Mouse (Mus musculus): ENCODE measurements at regions not wholly inside any gene's neighbourhood (a gene's known extent, or its start where the extent isn't known, plus 50 kb on each side); places are given as distances from the start of the nearest gene placed in this dataset.

DNA sequence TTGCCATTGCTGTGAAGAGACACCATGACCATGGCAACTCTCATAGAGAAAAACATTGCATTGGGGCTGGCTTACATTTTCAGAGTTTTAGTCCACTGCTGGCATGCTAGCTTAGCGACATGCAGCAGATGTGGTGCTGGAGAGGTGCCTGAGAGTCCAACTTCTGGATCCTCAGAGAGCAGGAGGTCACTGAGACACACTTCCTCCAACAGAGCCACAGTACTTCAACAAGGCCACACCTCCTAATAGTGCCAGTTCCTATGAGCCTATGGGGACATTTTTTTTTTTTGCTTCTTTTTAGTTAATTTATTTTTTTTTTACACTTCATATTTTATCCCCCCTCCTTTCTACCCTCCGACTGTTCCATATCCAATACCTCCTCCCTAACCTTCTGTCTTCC lies 120.3 kb downstream of the Ube2e3 start:
- 91% methylated on average over 2 of the region's 2 CpGs for WGBS
- Histone ChIP-seq H3K36me3 (ENCODE audit: control insufficient read depth, insufficient read depth, low read length) (no peaks in the 10 kb centered on the region), H3K27ac (ENCODE audit: control insufficient read depth, insufficient read depth, low read length) (no peak overlapping the region), H3K27me3 (ENCODE audit: control insufficient read depth, insufficient read depth, low read length) (no peaks in the 10 kb centered on the region), H3K4me1 (replicated peaks; ENCODE audit: control insufficient read depth, insufficient read depth, low read length) (peaks cover 3% of the 10 kb centered on the region; the same call in 1 of the 2 replicates), H3K4me3 (ENCODE audit: control insufficient read depth, insufficient read depth, low read length) (no peak overlapping the region)
- TF ChIP-seq CTCF (IDR thresholded peaks at IDR 0.05; ENCODE audit: borderline replicate concordance, control insufficient read depth, extremely low read depth, insufficient read depth, low read length, poor library complexity) (no peak), POLR2A (IDR thresholded peaks at IDR 0.05; ENCODE audit: control insufficient read depth, extremely low read depth, insufficient read depth, low read length, poor library complexity) (no peak)
- DNase-seq: no peak

DNA sequence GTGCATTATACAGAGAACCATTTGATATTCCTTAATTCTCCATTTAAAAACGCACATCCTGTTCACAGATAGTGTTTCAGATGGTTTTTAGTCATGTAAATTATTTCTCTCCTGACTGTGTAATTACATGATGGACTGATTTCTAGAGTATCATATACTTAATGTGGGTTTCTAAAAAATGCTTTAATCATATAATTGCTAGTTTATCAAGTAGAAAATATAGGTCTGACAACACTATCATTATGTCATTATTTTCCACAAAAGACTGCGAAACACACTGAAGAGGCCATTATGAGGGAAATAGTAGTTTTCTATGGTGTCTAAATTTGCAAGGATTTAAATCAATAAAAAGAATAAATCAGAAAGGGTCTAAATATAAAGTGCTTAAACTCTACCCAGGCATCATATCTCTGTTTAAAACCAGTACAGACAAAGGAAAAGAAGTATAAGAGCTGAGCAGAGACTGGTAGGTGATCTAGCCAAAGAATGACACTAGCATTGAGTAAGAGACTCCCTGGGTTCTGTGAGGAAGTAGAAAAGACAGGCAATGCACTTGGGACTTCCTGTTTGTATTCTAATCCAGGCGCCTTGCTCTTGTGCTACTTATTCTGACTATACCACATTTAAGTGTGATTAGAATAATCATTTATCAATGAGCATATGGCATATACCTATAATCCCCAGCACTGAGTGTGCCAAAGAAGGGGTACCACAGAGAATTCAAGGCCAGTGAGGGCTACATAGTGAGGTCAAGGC lies 127.1 kb downstream of the Ube2e3 start:
- H3K27me3 ChIP-seq (ENCODE audit: control insufficient read depth, insufficient read depth, low read length): no peaks in the 10 kb centered on the region
- TF ChIP-seq CTCF (IDR thresholded peaks at IDR 0.05; ENCODE audit: borderline replicate concordance, control insufficient read depth, extremely low read depth, insufficient read depth, low read length, poor library complexity): no peak
- TF ChIP-seq POLR2A (IDR thresholded peaks at IDR 0.05; ENCODE audit: control insufficient read depth, extremely low read depth, insufficient read depth, low read length, poor library complexity): no peak
- 68% methylated on average over 3 of the region's 3 CpGs for WGBS
- H3K27ac ChIP-seq (ENCODE audit: control insufficient read depth, insufficient read depth, low read length): no peak overlapping the region
- H3K4me1 ChIP-seq (replicated peaks; ENCODE audit: control insufficient read depth, insufficient read depth, low read length): peaks cover 3% of the 10 kb centered on the region; the same call in 1 of the 2 replicates
- no peak overlapping the region for H3K4me3 ChIP-seq (ENCODE audit: control insufficient read depth, insufficient read depth, low read length)
- no peaks in the 10 kb centered on the region for H3K36me3 ChIP-seq (ENCODE audit: control insufficient read depth, insufficient read depth, low read length)
- no peak for DNase-seq

DNA sequence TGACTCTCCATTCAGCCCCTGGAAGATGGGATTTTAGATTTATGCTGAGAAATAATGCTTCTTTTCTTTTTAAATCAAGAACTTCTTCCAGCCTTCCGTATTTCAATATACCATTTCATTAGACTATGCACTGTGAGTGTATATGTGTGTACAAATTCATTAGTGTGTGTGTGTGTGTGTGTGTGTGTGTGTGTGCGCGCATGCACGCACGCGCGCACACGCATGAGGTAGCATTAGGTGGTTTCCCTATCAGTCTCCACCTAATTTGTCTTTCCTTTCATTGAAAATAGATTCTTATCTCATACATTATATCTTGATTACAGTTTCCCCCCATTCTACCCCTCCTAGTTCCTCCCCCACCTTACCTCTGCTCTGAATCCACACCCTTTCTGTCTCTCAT lies 130.7 kb downstream of the Ube2e3 start:
- Histone ChIP-seq H3K27ac (ENCODE audit: control insufficient read depth, insufficient read depth, low read length) (no peak overlapping the region), H3K4me1 (replicated peaks; ENCODE audit: control insufficient read depth, insufficient read depth, low read length) (peaks cover 3% of the 10 kb centered on the region; the same call in 1 of the 2 replicates), H3K36me3 (ENCODE audit: control insufficient read depth, insufficient read depth, low read length) (no peaks in the 10 kb centered on the region), H3K4me3 (ENCODE audit: control insufficient read depth, insufficient read depth, low read length) (no peak overlapping the region), H3K27me3 (ENCODE audit: control insufficient read depth, insufficient read depth, low read length) (no peaks in the 10 kb centered on the region)
- 96% methylated on average over 8 of the region's 8 CpGs for WGBS
- no peak for TF ChIP-seq CTCF (IDR thresholded peaks at IDR 0.05; ENCODE audit: borderline replicate concordance, control insufficient read depth, extremely low read depth, insufficient read depth, low read length, poor library complexity)
- no peak for TF ChIP-seq POLR2A (IDR thresholded peaks at IDR 0.05; ENCODE audit: control insufficient read depth, extremely low read depth, insufficient read depth, low read length, poor library complexity)
- DNase-seq: no peak

DNA sequence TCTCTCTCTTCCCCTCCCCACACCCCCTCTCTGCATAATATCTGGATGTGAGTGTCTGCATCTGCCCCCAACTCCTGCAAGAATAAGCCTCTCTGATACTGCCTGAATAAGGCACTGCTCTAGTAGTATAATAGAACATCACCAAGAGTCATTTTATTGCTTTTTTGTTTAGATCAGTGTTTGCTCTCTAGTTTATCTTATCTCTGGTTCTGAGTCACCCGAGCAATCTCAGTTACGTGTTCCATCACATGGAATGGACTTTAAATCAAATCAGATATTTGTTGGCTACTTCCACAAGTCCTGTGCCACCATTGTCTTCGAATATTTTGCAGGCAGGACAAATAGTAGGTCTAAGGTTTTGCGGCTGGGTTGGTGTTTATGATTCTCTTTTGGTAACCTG lies 131.5 kb downstream of the Ube2e3 start:
- Histone ChIP-seq H3K4me3 (ENCODE audit: control insufficient read depth, insufficient read depth, low read length) (no peak overlapping the region), H3K27me3 (ENCODE audit: control insufficient read depth, insufficient read depth, low read length) (no peaks in the 10 kb centered on the region), H3K36me3 (ENCODE audit: control insufficient read depth, insufficient read depth, low read length) (no peaks in the 10 kb centered on the region), H3K4me1 (replicated peaks; ENCODE audit: control insufficient read depth, insufficient read depth, low read length) (peaks cover 6% of the 10 kb centered on the region; the same call in 1 of the 2 replicates), H3K27ac (ENCODE audit: control insufficient read depth, insufficient read depth, low read length) (no peak overlapping the region)
- WGBS: 94% methylated on average over 4 of the region's 4 CpGs
- TF ChIP-seq POLR2A (IDR thresholded peaks at IDR 0.05; ENCODE audit: control insufficient read depth, extremely low read depth, insufficient read depth, low read length, poor library complexity): no peak
- no peak for TF ChIP-seq CTCF (IDR thresholded peaks at IDR 0.05; ENCODE audit: borderline replicate concordance, control insufficient read depth, extremely low read depth, insufficient read depth, low read length, poor library complexity)
- DNase-seq: no peak

DNA sequence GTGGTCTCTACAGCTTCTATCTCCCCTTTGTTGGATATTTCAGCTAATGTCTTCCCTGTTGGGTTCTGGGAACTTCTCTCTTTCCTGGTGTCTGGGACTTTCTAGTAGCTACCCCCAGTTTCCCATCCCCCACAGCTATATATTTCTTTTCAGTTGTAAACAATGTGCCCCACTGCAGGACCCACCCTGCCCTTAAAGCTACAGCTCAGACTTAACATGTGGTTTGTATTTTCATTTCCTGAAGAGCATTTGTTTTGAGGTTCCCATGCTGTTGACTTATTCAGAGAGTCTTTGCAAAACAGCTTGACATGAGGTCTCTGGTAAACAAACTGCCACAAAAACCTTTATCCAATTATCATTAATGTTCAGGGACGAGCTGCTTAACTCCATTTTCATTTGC lies 136.9 kb downstream of the Ube2e3 start:
- no peaks in the 10 kb centered on the region for H3K36me3 ChIP-seq (ENCODE audit: control insufficient read depth, insufficient read depth, low read length)
- TF ChIP-seq POLR2A (IDR thresholded peaks at IDR 0.05; ENCODE audit: control insufficient read depth, extremely low read depth, insufficient read depth, low read length, poor library complexity) (no peak), CTCF (IDR thresholded peaks at IDR 0.05; ENCODE audit: borderline replicate concordance, control insufficient read depth, extremely low read depth, insufficient read depth, low read length, poor library complexity) (no peak)
- 86% methylated on average over 1 of the region's 1 CpGs for WGBS

DNA sequence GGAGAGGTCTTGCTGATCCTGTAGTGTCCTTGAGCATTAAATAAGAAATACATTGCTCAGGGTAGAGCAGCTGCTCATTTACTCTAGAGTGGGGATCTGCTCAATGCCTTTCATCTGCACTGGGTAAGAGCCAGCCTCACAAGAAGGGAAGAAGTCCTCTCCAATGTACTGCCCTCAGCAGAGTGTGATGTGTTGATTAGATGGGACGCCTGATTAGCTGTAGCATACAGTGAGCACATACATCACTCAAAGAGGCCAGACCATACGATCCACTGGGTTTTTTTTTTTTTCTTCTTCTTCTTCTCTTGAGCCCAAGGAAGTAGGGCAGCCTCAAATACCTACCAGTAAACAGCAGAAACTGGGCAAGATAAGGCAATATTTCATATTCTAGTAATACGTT lies 140.7 kb downstream of the Ube2e3 start:
- H3K27ac ChIP-seq (ENCODE audit: control insufficient read depth, insufficient read depth, low read length): no peak overlapping the region
- 0 out of 2 replicates have a peak, but pooled peaks cover 4% of the 10 kb centered on the region for H3K4me1 ChIP-seq (replicated peaks; ENCODE audit: control insufficient read depth, insufficient read depth, low read length)
- H3K27me3 ChIP-seq (ENCODE audit: control insufficient read depth, insufficient read depth, low read length): no peaks in the 10 kb centered on the region
- DNase-seq: no peak
- 80% methylated on average over 3 of the region's 3 CpGs for WGBS
- H3K36me3 ChIP-seq (ENCODE audit: control insufficient read depth, insufficient read depth, low read length): no peaks in the 10 kb centered on the region
- no peak for TF ChIP-seq CTCF (IDR thresholded peaks at IDR 0.05; ENCODE audit: borderline replicate concordance, control insufficient read depth, extremely low read depth, insufficient read depth, low read length, poor library complexity)
- TF ChIP-seq POLR2A (IDR thresholded peaks at IDR 0.05; ENCODE audit: control insufficient read depth, extremely low read depth, insufficient read depth, low read length, poor library complexity): no peak
- no peak overlapping the region for H3K4me3 ChIP-seq (ENCODE audit: control insufficient read depth, insufficient read depth, low read length)

More for the DNA sequence above, 136.9 kb downstream of the Ube2e3 start:
- no peak overlapping the region for H3K27ac ChIP-seq (ENCODE audit: control insufficient read depth, insufficient read depth, low read length)
- H3K4me1 ChIP-seq (replicated peaks; ENCODE audit: control insufficient read depth, insufficient read depth, low read length): 0 out of 2 replicates have a peak, but pooled peaks cover 4% of the 10 kb centered on the region
- no peaks in the 10 kb centered on the region for H3K27me3 ChIP-seq (ENCODE audit: control insufficient read depth, insufficient read depth, low read length)
- no peak overlapping the region for H3K4me3 ChIP-seq (ENCODE audit: control insufficient read depth, insufficient read depth, low read length)
- DNase-seq: no peak
